Mouse (Mus musculus) stomach, postnatal 0 days (tissue): ENCODE measurements around the gene Zc3h12a. TPM values are rescaled to one million over a fixed set of nuclear protein-coding genes. Genes with fewer than 3 reads are reported as not detected.

Experiments
- ATAC-seq: fragments of 200-750 bp; cut with Nextera tagmentation; 2 replicates; pipeline ENCODE4 v1.8.0; 2017; ENCODE audit not compliant: low FRiP score, low TSS enrichment
- DNase-seq: peaks from one replicate; pipeline ENCODE4 v3.0.0-alpha.2; 2016; ENCODE audit warnings: low spot score
- H3K27ac ChIP-seq: fragments of 300-500 bp; sonication (generic); replicated peaks from 2 replicates; pipeline ENCODE4 v1.5.1; 2014; ENCODE audit warnings: mild to moderate bottlenecking, control low read depth
- H3K27me3 ChIP-seq: fragments of 300-500 bp; sonication (generic); 2 replicates; pipeline ENCODE4 v1.6.1; 2014; ENCODE audit warnings: low read length; ENCODE audit not compliant: control insufficient read depth, insufficient read depth
- H3K36me3 ChIP-seq: fragments of 300-500 bp; sonication (generic); 2 replicates; pipeline ENCODE4 v1.6.1; 2014; ENCODE audit warnings: low read length, mixed read lengths; ENCODE audit not compliant: control insufficient read depth, insufficient read depth
- H3K4me1 ChIP-seq: fragments of 300-500 bp; sonication (generic); replicated peaks from 2 replicates; pipeline ENCODE4 v1.6.1; 2014; ENCODE audit warnings: antibody characterized with exemption; ENCODE audit not compliant: control insufficient read depth, insufficient read depth
- H3K4me2 ChIP-seq: fragments of 300-500 bp; sonication (generic); replicated peaks from 2 replicates; pipeline ENCODE4 v1.6.1; 2014; ENCODE audit warnings: low read depth, mild to moderate bottlenecking, control low read depth, moderate library complexity
- H3K4me3 ChIP-seq: fragments of 300-500 bp; sonication (generic); 2 replicates; pipeline ENCODE4 v1.5.1; 2014; ENCODE audit warnings: low read depth, low read length, control low read depth
- H3K9ac ChIP-seq: fragments of 300-500 bp; sonication (generic); 2 replicates; pipeline ENCODE4 v1.6.1; 2014; ENCODE audit warnings: mild to moderate bottlenecking, low read length, control low read depth, mixed read lengths
- H3K9me3 ChIP-seq: fragments of 300-500 bp; sonication (generic); 2 replicates; pipeline ENCODE4 v1.6.1; 2016; ENCODE audit warnings: low read length; ENCODE audit not compliant: control insufficient read depth
- CTCF ChIP-seq: IDR thresholded peaks from 2 replicates; pipeline ENCODE4 v1.5.1; 2016; ENCODE audit warnings: antibody characterized with exemption, low read depth, mild to moderate bottlenecking, moderate library complexity
- EP300 ChIP-seq: optimal IDR thresholded peaks from 2 replicates; pipeline ENCODE3; 2016; ENCODE audit warnings: antibody characterized with exemption
- WGBS: fragments of 180-500 bp; shearing (Covaris S2); extraction: QIAGEN DNeasy Blood & Tissue Kit; methylation state at CpG from one replicate; pipeline ENCODE4 v1.1.7; 2014; 5-methylcytosine and 5-hydroxymethylcytosine counted together
- polyA plus RNA-seq: library from polyadenylated mRNA; unstranded; fragments of >200 nt; fragmentation: Nextera tagmentation; extraction: Ambion mirVana; gene quantifications from 2 replicates; pipeline ENCODE4 v1.2.1, GENCODE M21; 2015

Gene Zc3h12a
- polyA plus RNA-seq, 1 experiment from 2014 or later, result 2.7 TPM

DNA sequence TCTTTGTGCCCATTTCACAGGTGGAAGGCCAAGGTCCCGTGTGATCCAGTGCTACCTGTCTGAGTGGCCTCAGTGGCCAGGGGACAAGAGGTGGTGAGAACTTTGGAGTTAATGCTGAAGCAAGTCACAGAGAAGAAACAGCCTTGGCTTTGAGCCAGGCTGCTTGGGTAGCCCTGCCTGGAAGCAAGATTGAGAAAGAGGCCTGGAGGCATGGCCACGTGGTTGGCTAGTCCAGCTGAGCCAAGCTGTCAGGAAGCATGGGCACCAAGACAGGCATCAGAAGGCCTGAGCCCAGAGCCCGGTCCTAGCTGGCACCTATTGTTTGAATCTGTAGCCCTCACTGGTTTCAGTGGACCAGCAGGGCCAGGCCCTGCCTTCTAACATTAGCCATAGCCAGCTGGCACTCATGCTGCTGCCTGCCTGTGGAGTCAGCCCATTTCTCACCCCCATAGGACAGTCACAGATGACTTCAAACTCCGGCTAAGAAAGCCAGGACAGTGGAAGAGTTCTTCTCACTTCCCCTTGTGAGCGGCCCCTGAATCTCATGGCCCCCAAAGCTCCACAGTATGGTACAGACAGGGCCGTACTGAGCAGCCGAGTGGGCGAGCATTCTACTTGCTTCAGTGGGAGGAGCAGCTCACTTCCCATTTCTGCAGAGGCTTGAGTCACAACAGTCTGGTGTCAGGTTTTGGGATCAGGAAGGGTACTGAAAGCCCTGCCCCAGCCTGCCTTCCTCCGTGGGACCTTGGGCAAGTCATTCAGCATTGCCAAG lies 11.4 kb downstream of the Zc3h12a start:
- peak overlapping the region; percentile 31 for H3K9ac ChIP-seq
- H3K9me3 ChIP-seq, result no peaks in the 10 kb centered on the region
- H3K4me1 ChIP-seq, result peaks cover 4% of the 10 kb centered on the region
- no peak overlapping the region for H3K4me3 ChIP-seq
- 56% methylated on average over 9 of the region's 9 CpGs for WGBS
- TF ChIP-seq CTCF (no peak), EP300 (no peak)
- H3K27ac ChIP-seq, result peak overlapping the region; percentile 81
- peak; percentile 65 for DNase-seq
- peaks cover 10% of the 10 kb centered on the region; the same call in 1 of the 2 replicates for H3K36me3 ChIP-seq
- no peak overlapping the region for H3K4me2 ChIP-seq
- H3K27me3 ChIP-seq, result no peaks in the 10 kb centered on the region
- peak; percentile 33 for ATAC-seq

DNA sequence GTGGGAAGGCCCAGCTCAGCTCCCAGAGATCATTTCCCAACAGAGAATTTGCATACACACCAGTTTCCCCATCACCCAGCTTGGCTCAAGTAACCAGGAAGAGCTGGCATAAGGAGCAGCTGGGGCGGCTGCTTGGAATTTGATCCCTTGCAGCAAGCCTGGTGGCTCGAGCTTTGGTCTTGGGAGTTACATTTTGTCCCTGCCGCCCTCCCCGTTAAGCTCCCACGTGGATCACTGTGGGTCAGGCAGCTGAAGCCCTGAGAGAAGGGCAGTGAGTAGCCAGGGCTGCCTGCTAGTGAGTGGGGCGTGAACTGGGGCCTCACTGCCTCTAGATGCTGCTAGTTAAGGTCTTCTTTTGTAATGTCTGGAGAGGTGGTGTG lies 11.9 kb downstream of the Zc3h12a start:
- Histone ChIP-seq H3K4me3 (no peak overlapping the region), H3K9me3 (no peaks in the 10 kb centered on the region), H3K9ac (peak overlapping the region; percentile 31; the same call in 1 of the 2 replicates), H3K27me3 (no peaks in the 10 kb centered on the region), H3K4me1 (peaks cover 4% of the 10 kb centered on the region), H3K27ac (peak overlapping the region; percentile 81), H3K4me2 (no peak overlapping the region), H3K36me3 (peaks cover 7% of the 10 kb centered on the region; the same call in 1 of the 2 replicates)
- DNase-seq (peak; percentile 71), ATAC-seq (peak; percentile 66)
- 26% methylated on average over 6 of the region's 6 CpGs for WGBS
- TF ChIP-seq CTCF, result no peak; the same call in 1 of the 2 replicates
- TF ChIP-seq EP300, result no peak

DNA sequence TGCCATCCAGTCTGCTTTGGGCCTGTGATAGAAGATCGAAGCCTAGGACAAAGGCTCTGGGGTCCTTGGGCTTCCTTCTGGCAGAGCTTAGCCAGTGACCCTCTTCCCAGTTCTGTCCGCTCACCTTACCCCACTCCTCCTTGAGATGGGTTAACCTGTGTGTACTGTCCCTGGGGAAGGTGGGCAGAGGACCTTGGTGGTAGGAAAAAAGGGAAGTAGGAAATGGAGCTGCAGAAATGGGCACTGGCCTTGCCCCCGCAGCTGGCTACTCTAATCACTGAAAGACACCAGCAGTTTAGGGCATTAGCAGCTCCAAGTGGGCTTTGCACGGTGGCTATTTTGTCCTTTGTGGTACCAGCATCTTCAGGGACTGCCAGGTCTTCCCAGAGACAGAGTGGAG lies 12.6 kb downstream of the Zc3h12a start:
- Histone ChIP-seq H3K9me3 (no peaks in the 10 kb centered on the region), H3K9ac (peak overlapping the region; percentile 23; the same call in 1 of the 2 replicates), H3K4me3 (no peak overlapping the region), H3K4me2 (no peak overlapping the region), H3K27me3 (no peaks in the 10 kb centered on the region), H3K27ac (peak overlapping the region; percentile 81), H3K36me3 (peaks cover 7% of the 10 kb centered on the region; the same call in 1 of the 2 replicates), H3K4me1 (peaks cover 4% of the 10 kb centered on the region)
- TF ChIP-seq EP300, result no peak
- no peak for TF ChIP-seq CTCF
- no peak for ATAC-seq
- 73% methylated on average over 4 of the region's 4 CpGs for WGBS
- no peak for DNase-seq

DNA sequence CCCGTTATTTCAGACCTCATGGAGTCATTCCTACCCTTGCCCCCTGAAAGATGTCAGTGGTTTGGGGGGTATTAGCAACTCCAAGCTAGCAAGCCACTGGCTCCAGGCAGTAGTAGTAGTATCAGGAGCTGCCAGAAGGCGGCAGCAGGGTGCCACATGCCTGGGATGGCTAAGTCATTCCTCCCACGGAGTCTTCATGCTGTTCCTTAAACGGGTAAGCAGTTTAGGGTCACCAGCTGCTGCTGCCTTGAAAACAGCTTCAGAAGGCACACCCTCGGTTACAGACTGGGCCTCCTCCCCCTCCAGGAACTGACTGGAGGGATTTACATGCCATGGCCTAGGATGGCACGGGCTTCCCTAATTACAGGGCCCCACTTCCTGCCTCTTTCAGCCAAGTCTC lies 13.0 kb downstream of the Zc3h12a start:
- Histone ChIP-seq H3K36me3 (peaks cover 2% of the 10 kb centered on the region; the same call in 1 of the 2 replicates), H3K27ac (peak overlapping the region; percentile 81)

DNA sequence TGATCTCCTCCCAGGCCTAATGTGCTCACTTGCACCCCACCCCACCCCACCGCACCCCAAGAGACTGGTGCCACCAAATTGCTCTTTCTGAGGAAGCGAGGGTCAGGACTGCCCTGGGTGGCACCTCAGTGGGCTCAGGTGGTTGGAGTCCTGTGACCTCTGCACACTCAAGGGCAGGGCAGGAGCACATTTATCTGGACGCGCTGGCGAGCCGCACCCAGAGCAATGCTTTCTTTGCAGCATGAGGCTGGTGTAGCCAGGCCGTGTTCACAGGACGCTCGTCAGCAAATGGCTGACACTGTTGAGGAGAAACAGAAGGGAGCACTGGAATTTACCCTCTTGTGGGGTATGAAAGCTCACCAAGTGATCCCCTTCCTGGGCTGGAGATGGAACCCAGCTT lies 22.3 kb downstream of the Zc3h12a start:
- Histone ChIP-seq H3K9me3 (no peaks in the 10 kb centered on the region), H3K4me1 (no peaks in the 10 kb centered on the region), H3K27ac (no peak overlapping the region), H3K4me2 (no peak overlapping the region), H3K36me3 (no peaks in the 10 kb centered on the region; the same call in 1 of the 2 replicates), H3K4me3 (no peak overlapping the region), H3K9ac (no peak overlapping the region), H3K27me3 (no peaks in the 10 kb centered on the region)
- 79% methylated on average over 9 of the region's 9 CpGs for WGBS
- peak; percentile 41 for DNase-seq
- peak; percentile 59; the same call in 1 of the 2 replicates for ATAC-seq
- TF ChIP-seq CTCF (no peak), EP300 (no peak)

More for the DNA sequence above, 13.0 kb downstream of the Zc3h12a start:
- DNase-seq (peak; percentile 86), ATAC-seq (peak; percentile 50)
- H3K4me2 ChIP-seq, result no peak overlapping the region
- H3K9me3 ChIP-seq, result no peaks in the 10 kb centered on the region
- peak overlapping the region; percentile 23; the same call in 1 of the 2 replicates for H3K9ac ChIP-seq
- TF ChIP-seq CTCF, result peak; percentile 90
- no peak for TF ChIP-seq EP300
- peaks cover 4% of the 10 kb centered on the region for H3K4me1 ChIP-seq
- H3K27me3 ChIP-seq, result no peaks in the 10 kb centered on the region
- no peak overlapping the region for H3K4me3 ChIP-seq
- 7% methylated on average over 6 of the region's 6 CpGs for WGBS

DNA sequence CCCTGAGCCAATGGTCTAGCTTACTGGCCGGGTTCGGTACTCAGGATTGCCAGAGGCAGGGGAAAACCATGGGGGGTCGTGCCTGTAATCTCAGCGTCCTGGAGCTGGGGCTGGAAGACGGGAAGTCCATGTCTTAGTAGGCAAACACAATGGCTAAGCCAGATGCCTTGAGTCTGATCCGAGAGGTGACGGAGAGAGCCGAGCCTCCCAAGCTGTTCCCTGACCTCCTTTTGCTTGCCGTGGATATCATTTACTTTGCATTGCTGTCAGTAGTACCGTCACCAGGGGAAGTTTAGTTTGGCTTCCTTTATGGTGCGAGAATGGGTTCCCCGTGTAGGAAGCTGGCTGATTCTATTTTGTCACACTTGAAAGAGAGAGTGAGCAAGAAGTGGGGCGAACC lies 26.3 kb downstream of the Zc3h12a start:
- ATAC-seq, result no peak

More for the DNA sequence above, 26.3 kb downstream of the Zc3h12a start:
- Histone ChIP-seq H3K4me2 (no peak overlapping the region), H3K27me3 (no peaks in the 10 kb centered on the region), H3K4me3 (no peak overlapping the region), H3K9me3 (no peaks in the 10 kb centered on the region), H3K9ac (no peak overlapping the region), H3K36me3 (no peaks in the 10 kb centered on the region), H3K4me1 (no peaks in the 10 kb centered on the region), H3K27ac (no peak overlapping the region)
- TF ChIP-seq EP300 (no peak), CTCF (no peak)
- WGBS, result 78% methylated on average over 13 of the region's 13 CpGs
- DNase-seq, result no peak
